Mouse (Mus musculus) lung, embryonic 14.5 days (tissue): Measurements from ENCODE around the gene Ldlrad3. TPM values are rescaled to one million over a fixed set of nuclear protein-coding genes. Genes with fewer than 3 reads are reported as not detected.

Experiments used
- ATAC-seq: fragments of 200-750 bp; cut with Nextera tagmentation; 2 replicates; pipeline ENCODE4 v1.8.0; 2017; ENCODE audit warnings: mild to moderate bottlenecking, moderate TSS enrichment, moderate library complexity; ENCODE audit not compliant: insufficient read depth
- DNase-seq: peaks from one replicate; pipeline ENCODE4 v3.0.0-alpha.2; 2015
- H3K27ac ChIP-seq: fragments of 300-500 bp; sonication (generic); 2 replicates; pipeline ENCODE4 v1.5.1; 2014; ENCODE audit warnings: low read depth, mild to moderate bottlenecking, moderate library complexity
- H3K27me3 ChIP-seq: fragments of 300-500 bp; sonication (generic); 2 replicates; pipeline ENCODE4 v1.6.1; 2014; ENCODE audit warnings: low read length, control low read depth; ENCODE audit not compliant: insufficient read depth
- H3K36me3 ChIP-seq: fragments of 300-500 bp; sonication (generic); 2 replicates; pipeline ENCODE4 v1.6.1; 2014; ENCODE audit warnings: control low read depth; ENCODE audit not compliant: insufficient read depth
- H3K4me1 ChIP-seq: fragments of 300-500 bp; sonication (generic); 2 replicates; pipeline ENCODE4 v1.6.1; 2014; ENCODE audit warnings: antibody characterized with exemption, control low read depth; ENCODE audit not compliant: insufficient read depth
- H3K4me2 ChIP-seq: fragments of 300-500 bp; sonication (generic); 2 replicates; pipeline ENCODE4 v1.6.1; 2014; ENCODE audit warnings: mild to moderate bottlenecking
- H3K4me3 ChIP-seq: fragments of 300-500 bp; sonication (generic); 2 replicates; pipeline ENCODE4 v1.5.1; 2014; ENCODE audit warnings: low read depth, low read length
- H3K9ac ChIP-seq: fragments of 300-500 bp; sonication (generic); 2 replicates; pipeline ENCODE4 v1.6.1; 2014
- H3K9me3 ChIP-seq: fragments of 300-500 bp; sonication (generic); 2 replicates; pipeline ENCODE4 v1.6.1; 2016; ENCODE audit warnings: low read depth, low read length, control low read depth
- CTCF ChIP-seq: IDR thresholded peaks from 2 replicates; pipeline ENCODE4 v1.5.1; 2016; ENCODE audit warnings: antibody characterized with exemption, low read depth
- WGBS: fragments of 180-500 bp; shearing (Covaris S2); extraction: QIAGEN DNeasy Blood & Tissue Kit; methylation state at CpG from one replicate; pipeline ENCODE4 v1.1.7; 2014; 5-methylcytosine and 5-hydroxymethylcytosine counted together
- polyA plus RNA-seq: library from polyadenylated mRNA; unstranded; fragments of >200 nt; fragmentation: Nextera tagmentation; extraction: Ambion mirVana; gene quantifications from 2 replicates; pipeline ENCODE4 v1.2.1, GENCODE M21; 2014

The Ldlrad3 gene
- polyA plus RNA-seq, 1 experiment from 2014 or later, result 60.4 TPM

DNA sequence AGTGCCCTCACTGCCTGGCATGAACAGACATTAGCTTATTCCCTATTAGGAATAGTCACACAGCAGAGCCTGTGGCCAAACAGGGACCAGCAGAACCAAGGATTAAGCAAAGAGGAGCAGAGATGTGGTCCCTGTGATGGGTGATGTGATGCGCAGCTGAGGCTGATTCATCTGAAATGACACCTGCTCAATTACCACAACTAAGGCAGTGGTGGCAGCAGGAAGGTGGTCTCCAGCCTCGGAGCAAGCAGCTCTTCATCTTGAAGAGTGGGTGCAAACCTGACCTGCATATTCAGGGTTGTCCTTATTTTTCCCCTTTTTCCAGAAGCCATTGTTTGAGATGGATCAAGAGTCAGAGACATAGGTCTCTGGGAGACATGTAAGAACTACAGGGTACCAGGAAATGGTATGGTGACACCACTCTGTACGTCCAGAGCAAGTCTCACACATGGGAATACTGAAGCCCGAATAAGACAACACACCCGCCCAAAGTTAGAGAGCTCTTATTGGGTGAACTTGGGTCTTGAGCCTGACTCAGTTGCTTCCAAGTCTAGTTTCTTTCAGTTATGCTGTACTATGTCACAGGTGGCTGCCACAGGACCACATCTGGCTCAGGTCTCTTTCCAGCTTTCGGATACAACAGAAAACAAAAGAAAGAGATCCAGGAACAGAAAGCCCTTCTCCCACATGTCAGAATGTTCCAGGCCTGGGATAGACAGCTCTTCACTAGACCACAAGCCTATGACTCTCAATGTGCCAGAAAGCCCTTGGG lies 112.7 kb downstream of the Ldlrad3 start:
- Histone ChIP-seq H3K4me2 (no peak overlapping the region), H3K9ac (no peak overlapping the region), H3K36me3 (peaks cover 5% of the 10 kb centered on the region; the same call in 1 of the 2 replicates), H3K27ac (no peak overlapping the region), H3K27me3 (no peaks in the 10 kb centered on the region), H3K9me3 (no peaks in the 10 kb centered on the region), H3K4me3 (no peak overlapping the region), H3K4me1 (no peaks in the 10 kb centered on the region)
- no peak for TF ChIP-seq CTCF
- ATAC-seq, result no peak
- DNase-seq, result no peak
- 92% methylated on average over 6 of the region's 6 CpGs for WGBS

DNA sequence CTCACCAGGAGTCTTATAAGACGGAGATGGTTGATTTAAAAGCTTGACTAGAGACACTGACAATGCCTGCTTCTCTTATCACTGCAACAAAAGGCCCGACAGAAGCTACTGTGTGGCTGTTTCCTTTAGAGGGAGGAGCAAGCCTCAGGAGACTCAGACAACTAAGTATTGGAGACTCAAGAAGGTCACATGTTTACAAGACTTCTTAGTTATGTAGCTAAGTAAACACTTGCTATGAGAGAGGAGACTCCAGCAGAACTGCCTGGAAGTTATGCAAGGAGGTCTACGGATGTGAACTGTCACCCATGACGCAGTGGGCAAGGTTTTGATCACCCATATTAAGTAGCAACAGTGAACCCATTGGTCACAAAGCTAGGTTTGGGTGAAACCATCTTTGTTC lies 113.3 kb downstream of the Ldlrad3 start:
- DNase-seq (no peak), ATAC-seq (no peak)
- Histone ChIP-seq H3K9me3 (no peaks in the 10 kb centered on the region), H3K4me2 (no peak overlapping the region), H3K4me1 (no peaks in the 10 kb centered on the region), H3K36me3 (peaks cover 9% of the 10 kb centered on the region; the same call in 1 of the 2 replicates), H3K27ac (no peak overlapping the region), H3K9ac (no peak overlapping the region), H3K27me3 (no peaks in the 10 kb centered on the region), H3K4me3 (no peak overlapping the region)
- WGBS, result 52% methylated on average over 4 of the region's 4 CpGs
- no peak for TF ChIP-seq CTCF

DNA sequence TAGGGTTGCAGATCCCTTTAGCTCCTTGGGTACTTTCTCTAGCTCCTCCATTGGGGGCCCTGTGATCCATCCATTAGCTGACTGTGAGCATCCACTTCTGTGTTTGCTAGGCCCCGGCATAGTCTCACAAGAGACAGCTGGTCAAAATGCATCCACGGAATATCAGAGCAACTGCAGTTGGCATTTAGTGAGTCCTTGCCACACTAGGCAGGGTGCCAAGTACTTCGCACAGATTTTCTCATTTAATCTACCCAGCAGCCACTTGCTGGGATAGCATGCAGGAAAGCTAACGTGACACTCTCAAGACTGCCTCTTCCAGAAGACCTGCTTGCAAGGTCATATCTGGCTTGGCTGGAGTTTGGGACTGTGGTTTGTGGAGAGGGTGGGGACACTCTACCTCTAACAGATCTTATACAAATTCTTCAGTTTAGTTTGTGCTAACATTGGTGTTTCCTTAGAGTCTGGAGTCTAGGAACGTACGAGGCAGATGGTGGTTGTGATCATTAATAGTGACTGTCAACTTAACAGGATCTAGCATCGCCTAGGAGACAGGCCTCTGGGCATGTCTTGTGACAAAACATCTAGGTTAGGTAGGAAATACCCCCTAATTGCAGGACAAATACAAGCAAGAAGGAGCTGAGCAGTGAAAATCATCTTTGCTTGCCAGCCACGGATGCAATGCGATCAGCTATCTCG lies 115.0 kb downstream of the Ldlrad3 start:
- H3K4me1 ChIP-seq, result no peaks in the 10 kb centered on the region
- H3K36me3 ChIP-seq, result peaks cover 9% of the 10 kb centered on the region; the same call in 1 of the 2 replicates
- no peak overlapping the region for H3K4me2 ChIP-seq
- TF ChIP-seq CTCF, result no peak
- ATAC-seq (no peak), DNase-seq (no peak)
- no peaks in the 10 kb centered on the region for H3K27me3 ChIP-seq
- WGBS, result 86% methylated on average over 10 of the region's 10 CpGs
- H3K4me3 ChIP-seq, result no peak overlapping the region
- no peak overlapping the region for H3K9ac ChIP-seq
- no peaks in the 10 kb centered on the region for H3K9me3 ChIP-seq
- no peak overlapping the region for H3K27ac ChIP-seq

DNA sequence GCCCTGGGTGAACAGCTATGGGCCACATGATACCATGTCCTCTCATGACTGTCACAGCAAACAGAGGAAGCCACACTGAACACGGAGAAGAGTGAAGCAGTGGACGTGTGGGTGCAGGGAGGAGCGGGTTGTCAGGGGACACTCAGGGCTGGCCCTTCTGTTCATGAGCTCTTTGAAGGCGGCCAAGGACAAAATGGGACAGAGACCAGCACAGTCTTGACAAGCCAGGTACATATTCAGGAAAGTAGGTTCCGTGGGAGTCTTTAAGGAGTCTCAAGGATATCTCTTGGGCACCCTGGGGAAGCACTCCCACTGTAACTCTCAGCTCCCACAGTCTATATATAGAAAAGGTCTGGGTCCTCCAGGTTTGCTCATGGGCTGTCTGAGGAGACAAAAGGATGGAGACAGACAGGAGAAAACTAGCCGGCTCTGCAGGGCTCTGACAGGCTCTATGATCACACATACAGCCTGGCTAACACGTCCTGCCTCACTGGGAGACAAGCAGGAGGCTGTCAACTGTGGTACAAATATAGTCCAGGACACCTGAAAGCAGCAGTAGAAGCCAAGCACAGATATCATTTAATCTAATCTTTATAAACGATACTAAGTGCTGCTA lies 121.3 kb downstream of the Ldlrad3 start:
- Histone ChIP-seq H3K27me3 (no peaks in the 10 kb centered on the region), H3K36me3 (peaks cover 4% of the 10 kb centered on the region; the same call in 1 of the 2 replicates), H3K4me2 (no peak overlapping the region), H3K9me3 (no peaks in the 10 kb centered on the region), H3K4me3 (no peak overlapping the region), H3K27ac (no peak overlapping the region), H3K4me1 (no peaks in the 10 kb centered on the region), H3K9ac (no peak overlapping the region)
- 69% methylated on average over 8 of the region's 8 CpGs for WGBS
- DNase-seq (no peak), ATAC-seq (no peak)
- no peak for TF ChIP-seq CTCF

DNA sequence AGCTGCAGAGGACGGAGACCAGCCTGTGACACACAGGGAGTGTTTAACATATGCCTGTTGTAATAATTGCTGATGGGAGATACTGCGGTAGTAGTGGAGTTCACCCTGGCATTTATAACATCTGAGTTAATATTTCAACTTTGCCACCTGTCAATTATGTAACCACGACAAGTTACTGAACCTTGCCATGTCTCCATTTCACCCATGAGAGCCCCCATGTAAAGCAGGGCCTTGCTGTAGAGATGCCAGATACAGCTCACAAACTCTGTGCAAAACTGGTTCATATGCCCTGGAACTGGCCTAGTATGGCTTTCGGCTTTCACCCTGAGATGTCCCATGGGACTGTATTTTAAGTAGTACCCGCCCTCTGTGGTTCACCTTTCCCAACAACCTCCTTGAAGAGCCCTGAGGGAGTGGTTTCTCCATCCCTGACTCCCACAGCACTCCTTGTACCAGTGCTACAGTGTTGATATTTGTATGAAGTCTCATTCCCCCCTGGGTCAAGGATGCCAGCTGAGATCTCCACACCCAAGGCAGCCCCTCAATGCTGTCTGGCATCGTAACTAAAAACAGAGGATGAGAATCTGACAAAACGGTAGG lies 122.2 kb downstream of the Ldlrad3 start:
- Histone ChIP-seq H3K27ac (no peak overlapping the region), H3K9me3 (no peaks in the 10 kb centered on the region), H3K4me2 (no peak overlapping the region), H3K4me3 (no peak overlapping the region), H3K36me3 (peaks cover 4% of the 10 kb centered on the region; the same call in 1 of the 2 replicates), H3K9ac (no peak overlapping the region), H3K4me1 (no peaks in the 10 kb centered on the region), H3K27me3 (no peaks in the 10 kb centered on the region)
- 82% methylated on average over 7 of the region's 7 CpGs for WGBS
- ATAC-seq, result no peak
- DNase-seq, result no peak
- no peak for TF ChIP-seq CTCF

DNA sequence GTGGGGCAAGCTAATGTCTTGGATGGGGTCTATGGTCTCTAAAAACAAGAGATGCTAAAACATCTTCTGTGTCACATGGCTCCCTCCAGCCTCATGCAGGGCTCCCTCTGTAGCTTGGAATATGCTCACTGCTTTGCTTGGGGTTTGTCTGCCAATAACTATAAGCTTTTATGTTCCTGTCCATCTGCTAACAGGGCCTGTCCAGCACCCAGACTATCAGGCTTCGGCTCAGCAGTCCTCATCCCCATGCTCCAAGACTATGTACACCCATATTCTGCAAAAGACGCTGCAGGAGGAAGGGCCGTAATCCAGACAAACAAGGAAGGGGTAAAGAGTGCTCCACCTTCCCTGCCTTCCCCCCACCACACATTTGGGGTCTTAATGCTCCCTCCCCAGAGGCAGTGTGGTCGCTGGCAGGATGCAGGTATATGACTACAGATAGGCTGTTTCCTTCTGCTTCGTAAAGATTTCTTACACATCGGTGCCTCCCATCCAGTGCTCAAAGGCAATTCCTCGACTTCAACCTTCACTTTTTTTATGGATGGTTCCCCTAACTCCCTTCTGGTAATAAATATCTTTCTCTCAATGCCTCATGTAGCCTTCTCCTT lies 123.2 kb downstream of the Ldlrad3 start:
- Histone ChIP-seq H3K4me3 (no peak overlapping the region), H3K4me1 (no peaks in the 10 kb centered on the region), H3K9me3 (no peaks in the 10 kb centered on the region), H3K9ac (no peak overlapping the region), H3K36me3 (peaks cover 3% of the 10 kb centered on the region; the same call in 1 of the 2 replicates), H3K27ac (no peak overlapping the region), H3K27me3 (no peaks in the 10 kb centered on the region), H3K4me2 (no peak overlapping the region)
- 84% methylated on average over 7 of the region's 7 CpGs for WGBS
- DNase-seq, result no peak
- ATAC-seq, result no peak
- TF ChIP-seq CTCF, result no peak
